Comparison of ENCODE assay signal across 9 mouse cellular contexts in genomic region chr10:67047712-67048645, GRCm38 (mm10). TPM values are rescaled to one million over a fixed set of nuclear protein-coding genes. Genes with fewer than 3 reads are reported as not detected.
DNase-seq lines count a peak whose midpoint lies in the region; TF ChIP-seq lines count a peak whose summit lies in the region.
"Had no signal": no experiment of that assay in that cellular context is flagged by ENCODE, and none has a peak within 500 bp of the region (broad histone marks: within the 10 kb centered on the region; RNA-seq: fewer than 3 reads in every experiment).

No protein-coding gene starts in this region.

- peak; percentile 36 to 56 for DNase-seq in heart, adult 18-20 months
- no peak for DNase-seq in heart, postnatal 36 days
- DNase-seq in 3T3-L1 (ENCODE audit: low read depth, low spot score): peak; percentile 38
- peak; percentile 40 to 44 for DNase-seq in layer of hippocampus, adult 8-10 months (ENCODE audit: low spot score in 2 of 2)
- DNase-seq in thymus, adult 2 months: no peak
- DNase-seq in right cerebral cortex, postnatal 14 days: no peak
- no peak for DNase-seq in right cerebral cortex, postnatal 25 days
- DNase-seq: adrenal gland, adult 8-10 months had no signal

- intact Hi-C loops in heart, postnatal 36 days (cut with DNase I): loop anchor here (2.0 kb wide), 1 partner anchor 21 kb away; no protein-coding TSS in a partner anchor

- no peak for TF ChIP-seq POLR2A in bone marrow, adult 2 months (IDR thresholded peaks at IDR 0.05; ENCODE audit: borderline replicate concordance, control insufficient read depth, low read depth, low read length)
- no peak for TF ChIP-seq POLR2A in thymus, adult 2 months (IDR thresholded peaks at IDR 0.05; ENCODE audit: control insufficient read depth, extremely low read depth, insufficient read depth, low read length, poor library complexity)

- H3K27me3 ChIP-seq in thymus, adult 2 months (ENCODE audit: control insufficient read depth, insufficient read depth, low read length): no peaks in the 10 kb centered on the region

- no peak overlapping the region for H3K4me3 ChIP-seq in bone marrow, adult 2 months (replicated peaks; ENCODE audit: control insufficient read depth, low read depth, low read length)
- H3K4me3 ChIP-seq in thymus, adult 2 months (ENCODE audit: control insufficient read depth, insufficient read depth, low read length): no peak overlapping the region

- WGBS in bone marrow, adult 2 months: 53% methylated on average over 18 of the region's 18 CpGs
- WGBS in thymus, adult 2 months: 92% methylated on average over 18 of the region's 18 CpGs

- peaks cover 14% of the 10 kb centered on the region for H3K4me1 ChIP-seq in bone marrow, adult 2 months (ENCODE audit: control insufficient read depth, insufficient read depth, low read length)
- peaks cover 4% of the 10 kb centered on the region for H3K4me1 ChIP-seq in thymus, adult 2 months (replicated peaks; ENCODE audit: control insufficient read depth, insufficient read depth, low read length)

- TF ChIP-seq CTCF in bone marrow, adult 2 months (IDR thresholded peaks at IDR 0.05; ENCODE audit: control insufficient read depth, insufficient read depth, low read length): no peak
- TF ChIP-seq CTCF in thymus, adult 2 months (IDR thresholded peaks at IDR 0.05; ENCODE audit: borderline replicate concordance, control insufficient read depth, extremely low read depth, insufficient read depth, low read length, poor library complexity): no peak

- H3K27ac ChIP-seq in bone marrow, adult 2 months (ENCODE audit: control insufficient read depth, insufficient read depth, low read depth, low read length, poor library complexity): peak overlapping the region; percentile 49
- no peak overlapping the region for H3K27ac ChIP-seq in thymus, adult 2 months (ENCODE audit: control insufficient read depth, insufficient read depth, low read length)

- H3K36me3 ChIP-seq in thymus, adult 2 months (ENCODE audit: control insufficient read depth, insufficient read depth, low read length): no peaks in the 10 kb centered on the region

RNA-seq across cellular contexts. Expression of gene Jmjd1c, which starts 47.9 kb away (rescaled TPM):
- 10 to 100 TPM; 31.5 to 34.6 TPM for total RNA-seq in heart, adult 18-20 months (2021)
- total RNA-seq in heart, postnatal 36 days (2021): 10 to 100 TPM; 39.4 to 41.1 TPM
- polyA plus RNA-seq in bone marrow, adult 2 months (2011; ENCODE audit: insufficient read depth, insufficient read length, low replicate concordance, missing spikeins): 8.1 and 18.0 TPM in 2 replicates
- total RNA-seq in layer of hippocampus, adult 8-10 months (2022): 100 to 1,000 TPM in 2 of 4 experiments, 10 to 100 TPM in 2; 90.8 to 103 (median 98.5) TPM
- polyA plus RNA-seq in thymus, adult 2 months (2012; rRNA removed): 31.5 and 38.4 TPM in 2 replicates

RNA-seq across cellular contexts. Expression of gene Reep3, which starts 48.8 kb away (rescaled TPM):
- 10 to 100 TPM; 16.0 to 19.6 TPM for total RNA-seq in heart, adult 18-20 months (2021)
- total RNA-seq in heart, postnatal 36 days (2021): 10 to 100 TPM; 22.2 to 22.5 TPM
- polyA plus RNA-seq in bone marrow, adult 2 months (2011; ENCODE audit: insufficient read depth, insufficient read length, low replicate concordance, missing spikeins): 3.7 and 10.8 TPM in 2 replicates
- total RNA-seq in layer of hippocampus, adult 8-10 months (2022): 10 to 100 TPM; 21.0 to 24.7 (median 22.3) TPM
- polyA plus RNA-seq in thymus, adult 2 months (2012; rRNA removed): 12.9 and 13.2 TPM in 2 replicates

Comparison
In these comparisons a context has a peak if more than half of its experiments do, and no peak if none do; other contexts are left out.
1. DNase-seq: peak in heart, adult 18-20 months (2 of 2), 3T3-L1 (single experiment) and layer of hippocampus, adult 8-10 months (2 of 2); none in heart, postnatal 36 days (0 of 2), thymus, adult 2 months (single experiment), right cerebral cortex, postnatal 14 days (single experiment) and right cerebral cortex, postnatal 25 days (single experiment).